Mouse (Mus musculus) G1E (cell line): Measurements from ENCODE around the gene Mocs2.

Source experiments
- CTCF ChIP-seq: IDR thresholded peaks from 2 replicates; pipeline ENCODE4 v1.5.1; 2012; ENCODE audit warnings: low read depth, low read length, inconsistent platforms, mixed read lengths
- GATA1 ChIP-seq: IDR thresholded peaks from 2 replicates; pipeline ENCODE4 v1.6.1; 2012; ENCODE audit warnings: borderline replicate concordance, low read length, inconsistent platforms, mixed read lengths
- POLR2AphosphoS5 ChIP-seq: IDR thresholded peaks from 2 replicates; pipeline ENCODE4 v1.6.1; 2012; ENCODE audit warnings: low read depth, low read length, inconsistent platforms; ENCODE audit not compliant: insufficient replicate concordance
- TAL1 ChIP-seq: conservative IDR thresholded peaks from 2 replicates; pipeline ENCODE4 v1.6.1; 2012; ENCODE audit warnings: low read depth, low read length, inconsistent platforms, mixed read lengths

GRCm38 (mm10) chr13:114854023-114854422 is 36.0 kb downstream of the Mocs2 start:
- TF ChIP-seq POLR2AphosphoS5 (no peak), GATA1 (no peak), CTCF (no peak), TAL1 (no peak)
